Mouse (Mus musculus) bone marrow, adult 2 months (tissue): Measurements from ENCODE around the gene Cdh26.

ENCODE experiments used
- CTCF ChIP-seq: fragments of 200-500 bp; IDR thresholded peaks from 2 replicates; pipeline ENCODE4 v1.5.1; 2011; ENCODE audit warnings: low read length, control low read depth; ENCODE audit not compliant: control insufficient read depth, insufficient read depth
- POLR2A ChIP-seq: fragments of 200-500 bp; IDR thresholded peaks from 2 replicates; pipeline ENCODE4 v1.6.1; 2011; ENCODE audit warnings: low read depth, mild to moderate bottlenecking, control low read depth, low read length, borderline replicate concordance; ENCODE audit not compliant: control insufficient read depth

- no peak for TF ChIP-seq CTCF
- peak; percentile 13; the same call in 1 of the 2 replicates for TF ChIP-seq POLR2A
Measured at GRCm38 (mm10) chr2:178413481-178414260, 16.7 kb upstream of the Cdh26 start.
